Mouse (Mus musculus) embryonic fibroblast, embryonic 13.5 days (primary cell): ENCODE measurements around the gene Pde4d. TPM values are rescaled to one million over a fixed set of nuclear protein-coding genes. Genes with fewer than 3 reads are reported as not detected.

Source experiments
- H3K27ac ChIP-seq: 2 replicates; pipeline ENCODE4 v1.5.1; 2012; ENCODE audit warnings: low read length, control low read depth, inconsistent platforms; ENCODE audit not compliant: insufficient read depth
- H3K4me1 ChIP-seq: 2 replicates; pipeline ENCODE4 v1.6.1; 2011; ENCODE audit warnings: low read length; ENCODE audit not compliant: control insufficient read depth, insufficient read depth
- H3K4me3 ChIP-seq: 2 replicates; pipeline ENCODE4 v1.5.1; 2011; ENCODE audit warnings: mild to moderate bottlenecking, control low read depth, low read length; ENCODE audit not compliant: insufficient read depth
- CTCF ChIP-seq: IDR thresholded peaks from 2 replicates; pipeline ENCODE4 v1.5.1; 2011; ENCODE audit warnings: mild to moderate bottlenecking, control low read depth, low read length, moderate library complexity, borderline replicate concordance; ENCODE audit not compliant: insufficient read depth
- POLR2A ChIP-seq: IDR thresholded peaks from 2 replicates; pipeline ENCODE4 v1.6.1; 2011; ENCODE audit warnings: low read depth, mild to moderate bottlenecking, control low read depth, low read length, moderate library complexity
- polyA plus RNA-seq: library from polyadenylated mRNA; stranded (reverse); fragments of >200 nt; gene quantifications from 2 replicates; pipeline ENCODE4 v1.2.4, GENCODE M21; 2011; ENCODE audit warnings: low read depth; ENCODE audit not compliant: missing spikeins, insufficient read length

The Pde4d gene
- polyA plus RNA-seq, 1 experiment, result 26.9 TPM

- Histone ChIP-seq H3K4me1 (peaks cover 2% of the 10 kb centered on the region), H3K4me3 (no peak overlapping the region), H3K27ac (no peak overlapping the region)
- TF ChIP-seq POLR2A (no peak), CTCF (no peak)
Measured at GRCm38 (mm10) chr13:109212788-109213473, 763.2 kb downstream of the Pde4d start.

DNA sequence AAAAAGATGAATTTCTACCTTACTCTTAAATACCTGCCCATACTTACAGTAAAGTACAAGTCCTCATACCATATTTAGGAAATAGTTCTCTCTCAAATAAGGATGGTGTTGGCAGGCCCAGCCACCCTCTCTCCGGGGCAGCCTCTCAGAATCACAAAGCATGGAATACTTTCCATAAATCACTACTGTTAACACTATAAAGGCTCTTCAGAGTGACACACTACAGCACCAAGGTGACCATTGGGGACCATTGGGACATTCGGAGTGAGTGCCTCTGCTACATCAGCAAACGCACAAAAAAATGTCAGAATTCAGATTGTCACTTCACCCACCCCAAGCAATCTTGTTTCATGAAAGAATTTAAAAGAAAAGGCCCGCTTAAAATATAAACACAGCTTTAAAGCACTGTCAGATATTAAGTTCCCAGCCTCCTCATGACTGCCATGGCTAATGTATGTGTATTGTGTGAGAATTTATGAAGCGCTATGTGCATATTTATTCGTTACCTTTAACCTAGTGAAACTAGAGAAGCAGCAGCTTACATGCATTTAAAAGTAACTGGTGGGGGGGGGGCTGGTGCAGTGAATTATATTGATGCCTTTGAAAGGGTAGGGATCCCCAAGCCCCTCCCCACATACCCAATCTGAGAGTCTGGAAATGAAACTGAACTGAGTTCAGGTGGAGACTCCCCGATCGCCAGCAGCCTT lies 769.4 kb downstream of the Pde4d start:
- Histone ChIP-seq H3K27ac (no peak overlapping the region), H3K4me3 (no peak overlapping the region), H3K4me1 (no peaks in the 10 kb centered on the region)
- TF ChIP-seq CTCF, result no peak
- no peak for TF ChIP-seq POLR2A

DNA sequence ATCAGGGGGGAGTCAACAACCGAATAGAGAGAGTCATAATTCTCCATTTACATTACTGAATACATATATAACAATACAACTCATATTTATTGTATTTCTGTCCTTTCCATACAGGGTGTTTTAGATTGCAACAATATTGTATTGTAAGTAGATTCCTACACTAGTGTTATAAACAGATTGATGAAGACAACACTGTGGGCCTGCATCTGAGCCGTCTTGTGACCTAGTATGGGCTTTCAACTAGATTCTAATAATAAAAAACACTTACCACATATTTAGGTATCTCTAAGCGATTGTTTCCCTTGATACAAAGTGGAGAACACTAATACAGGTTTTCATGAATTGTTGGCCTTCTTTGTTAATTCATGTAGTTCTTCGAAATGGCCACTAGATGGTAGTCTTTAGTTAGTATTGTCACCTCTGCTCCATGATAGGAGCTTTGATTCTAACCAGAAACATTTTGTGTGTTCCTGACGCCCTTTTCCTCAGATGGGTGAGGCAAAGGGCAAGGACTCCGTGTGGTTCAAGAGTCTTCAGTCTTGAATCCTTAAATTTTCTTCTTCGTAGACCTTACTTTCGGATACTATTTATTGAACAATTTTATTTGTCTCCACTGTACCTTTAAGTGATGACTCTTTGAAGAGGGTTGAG lies 779.3 kb downstream of the Pde4d start:
- Histone ChIP-seq H3K27ac (no peak overlapping the region), H3K4me3 (no peak overlapping the region), H3K4me1 (peaks cover 5% of the 10 kb centered on the region)
- no peak for TF ChIP-seq CTCF
- no peak for TF ChIP-seq POLR2A

- Histone ChIP-seq H3K4me3 (no peak overlapping the region), H3K4me1 (peaks cover 5% of the 10 kb centered on the region), H3K27ac (no peak overlapping the region)
- no peak for TF ChIP-seq CTCF
- no peak for TF ChIP-seq POLR2A
Measured at GRCm38 (mm10) chr13:109229618-109230334, 780.0 kb downstream of the Pde4d start.

DNA sequence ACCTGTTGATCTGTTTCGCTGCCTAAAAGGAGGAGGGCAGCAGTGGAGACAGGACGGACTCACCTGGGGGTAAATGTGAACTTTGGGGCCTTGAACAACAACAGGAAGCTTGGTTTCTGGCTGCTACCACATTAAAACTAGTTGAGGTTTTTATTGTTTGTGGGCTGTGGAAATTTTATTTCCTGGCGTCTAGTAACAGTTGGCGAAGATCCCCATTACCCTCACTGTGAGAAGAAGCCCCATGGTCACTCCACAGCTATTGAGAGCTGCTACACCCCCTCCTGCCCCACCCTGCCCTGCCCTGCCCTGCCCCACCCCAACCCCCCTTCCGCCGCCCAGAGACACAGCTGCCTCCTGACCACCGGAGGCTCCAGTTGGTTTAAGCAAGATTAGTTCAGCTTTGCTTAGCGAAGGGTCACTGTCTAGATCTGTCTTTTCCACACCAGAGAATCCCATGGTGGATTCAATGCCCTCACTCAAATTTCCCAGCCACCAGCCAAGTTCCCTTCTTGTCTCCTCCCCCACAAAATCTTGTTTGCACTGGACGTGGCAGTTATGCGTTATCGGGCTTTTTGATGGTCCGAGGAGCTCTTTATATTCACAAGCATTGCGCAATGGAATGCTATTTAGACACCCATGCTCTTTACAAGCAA lies 780.7 kb downstream of the Pde4d start:
- Histone ChIP-seq H3K4me1 (peaks cover 5% of the 10 kb centered on the region), H3K4me3 (no peak overlapping the region), H3K27ac (no peak overlapping the region)
- TF ChIP-seq CTCF (no peak), POLR2A (no peak)

GRCm38 (mm10) chr13:109231848-109232460 lies 782.2 kb downstream of the Pde4d start:
- Histone ChIP-seq H3K4me3 (no peak overlapping the region), H3K4me1 (peaks cover 5% of the 10 kb centered on the region), H3K27ac (no peak overlapping the region)
- no peak for TF ChIP-seq CTCF
- no peak for TF ChIP-seq POLR2A

- no peak overlapping the region for H3K27ac ChIP-seq
- no peak for TF ChIP-seq CTCF
- TF ChIP-seq POLR2A, result no peak
- H3K4me3 ChIP-seq, result no peak overlapping the region
- peaks cover 5% of the 10 kb centered on the region for H3K4me1 ChIP-seq
Measured at GRCm38 (mm10) chr13:109232531-109232930, 782.8 kb downstream of the Pde4d start.

DNA sequence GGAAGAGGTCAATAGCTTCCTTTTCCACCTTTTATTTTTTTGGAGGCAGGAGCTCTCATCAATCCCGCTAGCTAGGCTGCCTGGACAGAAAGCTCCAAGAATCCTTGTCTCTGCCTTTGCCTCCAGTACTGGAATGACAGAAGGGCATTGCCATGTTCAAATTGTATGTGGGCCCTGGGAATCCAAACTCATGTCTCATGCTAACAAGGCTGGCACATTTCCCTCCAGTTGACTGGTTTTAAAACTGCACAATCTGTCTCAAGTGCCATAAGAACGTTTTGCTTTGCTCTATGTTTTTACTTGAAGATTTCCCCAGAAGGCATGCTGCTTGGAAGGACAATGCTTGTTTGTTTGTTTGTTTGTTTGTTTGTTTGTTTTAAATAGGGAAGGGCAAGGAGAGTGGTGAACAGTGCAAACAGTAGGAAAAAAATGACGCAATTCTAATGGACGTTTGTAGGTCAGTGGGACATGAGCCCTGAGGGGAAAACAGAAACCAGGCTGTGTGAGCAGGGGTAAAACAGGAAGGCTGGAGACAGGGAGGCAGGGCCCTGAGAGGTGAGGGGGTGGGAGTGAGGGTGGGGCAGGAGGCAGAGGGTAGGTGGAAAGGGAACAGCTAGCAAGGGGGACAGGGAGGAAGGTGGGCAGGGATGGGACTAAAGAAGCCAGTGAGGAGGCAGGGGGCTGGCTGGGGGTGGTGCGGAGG lies 784.3 kb downstream of the Pde4d start:
- no peak overlapping the region for H3K27ac ChIP-seq
- no peak overlapping the region for H3K4me3 ChIP-seq
- TF ChIP-seq POLR2A, result no peak
- TF ChIP-seq CTCF, result no peak
- peaks cover 5% of the 10 kb centered on the region for H3K4me1 ChIP-seq
